Mouse (Mus musculus): ENCODE results near the gene Rfx8. TPM values are rescaled to one million over a fixed set of nuclear protein-coding genes. Genes with fewer than 3 reads are reported as not detected.

The Rfx8 gene
- polyA plus RNA-seq, 1 experiment from 2014 or later, result 0.27 TPM

DNA sequence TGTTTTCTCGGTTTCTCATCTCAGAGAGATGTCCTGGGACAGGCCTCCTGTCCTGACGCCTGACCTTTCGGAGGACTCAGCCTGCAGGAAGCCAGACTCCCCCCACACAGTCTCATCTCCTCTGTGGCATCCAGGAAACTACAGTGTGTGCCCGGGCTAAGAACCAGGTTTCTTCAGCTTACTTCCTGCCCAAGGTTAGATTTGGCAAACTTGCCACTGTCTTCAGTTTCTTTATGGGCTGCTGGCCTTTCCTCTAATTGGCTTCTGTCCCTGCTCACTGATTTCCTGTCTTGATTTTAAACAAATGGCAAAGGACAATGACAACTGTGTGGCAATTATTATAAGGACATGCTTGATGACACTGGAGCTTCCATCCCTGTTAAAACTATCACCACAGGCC, 10.2 kb downstream of the Rfx8 start:
- H3K27ac ChIP-seq (ENCODE audit: low read length), result no peak overlapping the region

DNA sequence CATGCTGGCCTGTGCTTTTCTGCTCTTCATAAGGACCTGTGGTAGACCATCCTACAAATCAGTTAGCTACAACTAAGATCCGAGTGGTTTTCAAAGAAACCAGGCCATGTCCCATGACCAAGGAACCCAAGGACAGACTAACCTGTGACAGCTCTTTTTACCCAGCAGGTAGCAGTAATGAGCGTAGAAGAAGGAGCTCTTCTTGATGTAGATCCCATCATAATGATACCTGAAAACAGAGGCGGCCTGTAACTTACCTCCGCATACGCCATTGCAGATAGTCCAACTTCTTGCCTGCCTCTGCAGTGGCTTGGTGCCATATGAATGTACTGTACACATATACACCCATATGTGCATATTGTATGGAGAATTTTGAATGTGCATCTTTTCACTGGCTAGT, 10.8 kb downstream of the Rfx8 start:
- WGBS, result 93% methylated on average over 5 of the region's 5 CpGs

More for the DNA sequence above, 10.2 kb downstream of the Rfx8 start:
- no peak overlapping the region for H3K4me2 ChIP-seq (replicated peaks; ENCODE audit: low read depth, low read length)
- 45% methylated on average over 4 of the region's 4 CpGs for WGBS
- TF ChIP-seq EP300 (IDR thresholded peaks at IDR 0.05), result peak; percentile 83
- no peak for TF ChIP-seq CTCF (IDR thresholded peaks at IDR 0.05)
- H3K9me3 ChIP-seq (ENCODE audit: low read length), result no peaks in the 10 kb centered on the region
- H3K36me3 ChIP-seq (ENCODE audit: insufficient read depth, low read length), result no peaks in the 10 kb centered on the region
- ATAC-seq, result peak; percentile 49
- no peak overlapping the region for H3K4me3 ChIP-seq (ENCODE audit: low read depth, low read length)
- no peak overlapping the region for H3K9ac ChIP-seq (replicated peaks; ENCODE audit: low read depth)
- H3K27me3 ChIP-seq (replicated peaks; ENCODE audit: insufficient read depth, low read length), result no peaks in the 10 kb centered on the region
- peaks cover 5% of the 10 kb centered on the region; the same call in 1 of the 2 replicates for H3K4me1 ChIP-seq (ENCODE audit: insufficient read depth, low read depth, low read length)
- peak; percentile 73 for DNase-seq (ENCODE audit: low spot score)

DNA sequence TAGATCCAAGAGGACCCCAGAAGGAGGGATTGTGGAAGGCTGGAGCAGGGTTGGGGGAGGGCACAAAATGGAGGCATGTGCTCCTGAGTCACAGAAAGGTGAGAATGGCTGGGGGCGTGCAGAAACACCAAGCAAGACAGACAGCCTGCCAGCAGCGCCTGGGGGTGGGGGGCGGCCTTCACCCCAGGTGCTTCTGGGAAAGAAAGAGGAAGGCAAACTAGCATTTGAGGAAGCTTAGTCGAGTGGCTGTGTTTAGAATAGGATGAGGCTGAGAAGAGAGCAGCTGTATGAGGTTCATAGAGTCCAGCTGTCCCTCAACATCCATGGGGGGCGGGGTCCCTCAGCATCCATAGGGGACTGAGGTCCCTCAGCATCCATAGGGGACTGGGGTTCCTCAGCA, 12.0 kb downstream of the Rfx8 start:
- no peaks in the 10 kb centered on the region for H3K9me3 ChIP-seq (ENCODE audit: low read length)
- H3K4me1 ChIP-seq (ENCODE audit: insufficient read depth, low read depth, low read length), result peaks cover 2% of the 10 kb centered on the region; the same call in 1 of the 2 replicates
- DNase-seq (ENCODE audit: low spot score) (no peak), ATAC-seq (no peak)
- WGBS, result 79% methylated on average over 5 of the region's 5 CpGs
- no peaks in the 10 kb centered on the region for H3K27me3 ChIP-seq (replicated peaks; ENCODE audit: insufficient read depth, low read length)
- no peak overlapping the region for H3K9ac ChIP-seq (replicated peaks; ENCODE audit: low read depth)
- H3K4me2 ChIP-seq (replicated peaks; ENCODE audit: low read depth, low read length), result no peak overlapping the region
- no peak for TF ChIP-seq EP300 (IDR thresholded peaks at IDR 0.05)
- TF ChIP-seq CTCF (IDR thresholded peaks at IDR 0.05), result no peak
- no peaks in the 10 kb centered on the region for H3K36me3 ChIP-seq (ENCODE audit: insufficient read depth, low read length)
- no peak overlapping the region for H3K4me3 ChIP-seq (ENCODE audit: low read depth, low read length)
- H3K27ac ChIP-seq (ENCODE audit: low read length), result no peak overlapping the region

More for the DNA sequence above, 10.8 kb downstream of the Rfx8 start:
- no peak for ATAC-seq
- Histone ChIP-seq H3K4me2 (replicated peaks; ENCODE audit: low read depth, low read length) (no peak overlapping the region), H3K9ac (replicated peaks; ENCODE audit: low read depth) (no peak overlapping the region), H3K36me3 (ENCODE audit: insufficient read depth, low read length) (no peaks in the 10 kb centered on the region), H3K4me3 (ENCODE audit: low read depth, low read length) (no peak overlapping the region), H3K4me1 (ENCODE audit: insufficient read depth, low read depth, low read length) (peaks cover 5% of the 10 kb centered on the region; the same call in 1 of the 2 replicates), H3K27me3 (replicated peaks; ENCODE audit: insufficient read depth, low read length) (no peaks in the 10 kb centered on the region), H3K9me3 (ENCODE audit: low read length) (no peaks in the 10 kb centered on the region), H3K27ac (ENCODE audit: low read length) (no peak overlapping the region)
- no peak for DNase-seq (ENCODE audit: low spot score)
- TF ChIP-seq CTCF (IDR thresholded peaks at IDR 0.05), result no peak
- TF ChIP-seq EP300 (IDR thresholded peaks at IDR 0.05), result no peak

DNA sequence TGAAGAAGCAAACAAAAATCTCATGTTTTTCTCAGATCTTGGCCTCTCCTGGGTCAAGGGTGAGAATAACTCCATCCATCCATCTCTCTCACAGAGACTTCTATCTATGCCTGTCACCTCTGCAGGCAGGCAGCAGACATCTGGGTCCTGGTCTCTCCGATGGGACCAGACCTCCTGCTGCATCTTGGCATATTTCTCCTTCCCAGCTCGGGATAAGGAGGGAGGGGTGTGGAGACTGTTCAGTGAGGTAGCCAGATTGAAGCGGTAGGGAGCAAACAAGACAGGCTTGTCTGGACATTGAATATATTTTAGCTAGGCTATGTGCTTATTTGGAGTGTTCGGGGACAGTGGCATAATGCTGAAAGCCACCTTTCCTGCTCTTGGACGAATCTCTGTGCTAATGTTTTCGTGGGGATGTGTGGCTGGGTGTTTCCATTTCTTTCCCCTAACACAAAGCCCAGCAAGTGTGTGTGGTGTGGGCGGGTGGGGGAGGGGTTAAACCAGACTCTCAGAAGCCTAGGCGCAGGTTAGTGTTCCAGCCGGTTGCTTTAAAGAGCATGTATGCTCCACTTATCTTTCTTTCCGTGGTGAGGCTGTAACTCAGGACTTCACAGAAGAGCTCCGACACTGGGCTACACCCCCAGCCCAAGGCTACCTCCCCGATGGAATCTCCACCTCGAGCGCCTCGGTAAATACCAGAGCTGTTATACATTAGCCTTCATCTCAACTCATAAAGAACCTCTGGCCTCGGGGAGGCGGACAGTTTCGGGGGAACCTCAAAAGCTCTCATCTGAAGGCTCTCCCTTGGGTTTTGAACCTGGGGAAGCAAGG, 18.4 kb downstream of the Rfx8 start:
- no peak for TF ChIP-seq CTCF (IDR thresholded peaks at IDR 0.05)
- no peak for TF ChIP-seq EP300 (IDR thresholded peaks at IDR 0.05)
- no peak overlapping the region for H3K4me3 ChIP-seq (ENCODE audit: low read depth, low read length)
- no peaks in the 10 kb centered on the region for H3K27me3 ChIP-seq (replicated peaks; ENCODE audit: insufficient read depth, low read length)
- H3K36me3 ChIP-seq (ENCODE audit: insufficient read depth, low read length), result no peaks in the 10 kb centered on the region
- no peak overlapping the region for H3K27ac ChIP-seq (ENCODE audit: low read length)
- H3K4me1 ChIP-seq (ENCODE audit: insufficient read depth, low read depth, low read length), result no peaks in the 10 kb centered on the region
- DNase-seq (ENCODE audit: low spot score) (no peak), ATAC-seq (no peak)
- WGBS, result 31% methylated on average over 18 of the region's 18 CpGs
- no peak overlapping the region for H3K9ac ChIP-seq (replicated peaks; ENCODE audit: low read depth)
- H3K9me3 ChIP-seq (ENCODE audit: low read length), result no peaks in the 10 kb centered on the region
- H3K4me2 ChIP-seq (replicated peaks; ENCODE audit: low read depth, low read length), result no peak overlapping the region

DNA sequence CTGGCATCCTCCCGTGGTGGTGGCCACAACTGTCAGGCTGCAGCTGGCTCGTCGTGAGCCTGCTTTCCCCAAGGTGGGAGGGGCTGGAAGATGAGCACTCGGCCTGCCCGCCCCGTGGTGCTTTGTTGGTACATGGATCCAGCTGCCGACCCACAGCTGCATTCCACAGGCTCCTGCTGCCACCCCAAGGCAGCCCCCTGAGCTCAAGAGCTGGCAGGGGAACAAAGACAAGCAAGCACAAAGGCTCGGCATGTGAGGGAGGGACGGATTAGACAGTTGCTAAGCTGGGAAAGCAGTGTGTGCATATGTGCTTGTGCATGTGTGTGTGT, 19.6 kb downstream of the Rfx8 start:
- H3K4me2 ChIP-seq (replicated peaks; ENCODE audit: low read depth, low read length), result no peak overlapping the region
- no peaks in the 10 kb centered on the region for H3K9me3 ChIP-seq (ENCODE audit: low read length)
- DNase-seq (ENCODE audit: low spot score) (peak; percentile 50), ATAC-seq (peak; percentile 29)
- no peaks in the 10 kb centered on the region for H3K36me3 ChIP-seq (ENCODE audit: insufficient read depth, low read length)
- no peak overlapping the region for H3K9ac ChIP-seq (replicated peaks; ENCODE audit: low read depth)
- WGBS, result 10% methylated on average over 9 of the region's 9 CpGs
- no peaks in the 10 kb centered on the region for H3K27me3 ChIP-seq (replicated peaks; ENCODE audit: insufficient read depth, low read length)
- H3K4me3 ChIP-seq (ENCODE audit: low read depth, low read length), result no peak overlapping the region
- TF ChIP-seq EP300 (IDR thresholded peaks at IDR 0.05) (no peak), CTCF (IDR thresholded peaks at IDR 0.05) (no peak; the same call in 1 of the 2 replicates)
- no peaks in the 10 kb centered on the region for H3K4me1 ChIP-seq (ENCODE audit: insufficient read depth, low read depth, low read length)
- H3K27ac ChIP-seq (ENCODE audit: low read length), result no peak overlapping the region

DNA sequence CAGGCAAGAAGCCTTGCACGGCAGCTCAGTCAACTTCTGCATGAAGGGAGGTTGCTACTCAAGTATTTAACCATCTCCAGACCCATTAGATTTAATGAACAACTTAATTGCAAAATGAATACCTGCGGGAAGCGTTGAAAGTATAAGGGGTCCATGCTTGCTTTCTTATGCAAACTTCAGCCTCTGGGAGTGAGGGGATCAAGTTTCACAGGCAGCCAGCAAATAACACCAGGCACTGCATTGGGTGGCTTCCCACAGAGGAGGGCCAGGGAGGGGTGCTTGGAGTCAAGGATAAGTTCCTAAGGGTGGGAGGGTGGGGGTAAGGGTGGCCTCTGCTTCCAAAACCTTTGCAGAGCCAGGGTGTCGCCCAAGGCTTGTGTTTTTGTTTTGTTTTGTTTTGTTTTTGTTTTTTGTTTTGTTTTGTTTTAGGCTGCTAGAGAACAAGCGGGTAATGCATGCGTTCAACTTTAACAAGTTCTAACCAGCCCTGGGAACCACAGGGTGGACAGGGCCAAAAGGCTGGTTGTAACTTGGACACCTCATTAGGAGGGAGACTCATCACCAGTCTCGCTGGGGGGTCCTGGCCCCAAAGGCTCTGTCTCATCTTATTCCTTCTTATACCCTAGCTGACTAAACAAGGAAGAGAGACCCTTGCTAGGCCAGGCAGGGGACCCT, 20.1 kb downstream of the Rfx8 start:
- DNase-seq (ENCODE audit: low spot score), result peak; percentile 27
- Histone ChIP-seq H3K4me3 (ENCODE audit: low read depth, low read length) (no peak overlapping the region), H3K27me3 (replicated peaks; ENCODE audit: insufficient read depth, low read length) (no peaks in the 10 kb centered on the region), H3K4me2 (replicated peaks; ENCODE audit: low read depth, low read length) (no peak overlapping the region), H3K4me1 (ENCODE audit: insufficient read depth, low read depth, low read length) (no peaks in the 10 kb centered on the region), H3K27ac (ENCODE audit: low read length) (no peak overlapping the region), H3K36me3 (ENCODE audit: insufficient read depth, low read length) (no peaks in the 10 kb centered on the region), H3K9ac (replicated peaks; ENCODE audit: low read depth) (no peak overlapping the region), H3K9me3 (ENCODE audit: low read length) (no peaks in the 10 kb centered on the region)
- TF ChIP-seq EP300 (IDR thresholded peaks at IDR 0.05) (no peak), CTCF (IDR thresholded peaks at IDR 0.05) (no peak)
- ATAC-seq, result no peak; the same call in 1 of the 2 replicates
- WGBS, result 33% methylated on average over 7 of the region's 7 CpGs

Data from lung, postnatal 0 days (tissue).